Mouse (Mus musculus) embryo, embryonic 10.5 days (tissue): ENCODE results near the gene Trmt61a.
A peak's percentile ranks its signal among the peaks of the same experiment; 100 is the strongest.

Experiments used
- DNase-seq: peaks from one replicate; pipeline ENCODE4 v3.0.0-alpha.2; 2015; ENCODE audit warnings: low spot score

Gene Trmt61a

DNA sequence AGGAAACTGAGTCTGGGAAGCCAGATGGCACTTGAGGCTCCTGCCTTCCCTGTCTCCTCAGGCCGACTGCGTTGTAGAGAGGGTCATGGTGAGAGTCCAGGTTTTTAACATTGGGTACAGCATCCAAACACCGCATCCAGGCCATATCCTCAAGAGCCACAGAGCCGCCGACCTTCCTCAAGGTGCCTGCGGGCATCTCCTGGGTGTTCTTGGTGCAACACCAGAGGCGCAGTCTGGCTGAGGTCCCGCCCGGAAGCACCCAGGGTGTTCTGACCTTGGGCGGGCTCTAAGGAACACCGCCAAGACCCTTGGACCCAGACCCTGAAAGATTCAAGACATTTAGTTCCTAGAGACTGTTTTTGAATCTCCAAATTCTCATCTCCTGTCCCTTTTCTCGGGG is 5.3 kb upstream of the Trmt61a start:
- no peak for DNase-seq

GRCm38 (mm10) chr12:111674850-111675486 is 2.9 kb upstream of the Trmt61a start:
- DNase-seq: no peak

GRCm38 (mm10) chr12:111675797-111676580 is 1.9 kb upstream of the Trmt61a start:
- no peak for DNase-seq

DNA sequence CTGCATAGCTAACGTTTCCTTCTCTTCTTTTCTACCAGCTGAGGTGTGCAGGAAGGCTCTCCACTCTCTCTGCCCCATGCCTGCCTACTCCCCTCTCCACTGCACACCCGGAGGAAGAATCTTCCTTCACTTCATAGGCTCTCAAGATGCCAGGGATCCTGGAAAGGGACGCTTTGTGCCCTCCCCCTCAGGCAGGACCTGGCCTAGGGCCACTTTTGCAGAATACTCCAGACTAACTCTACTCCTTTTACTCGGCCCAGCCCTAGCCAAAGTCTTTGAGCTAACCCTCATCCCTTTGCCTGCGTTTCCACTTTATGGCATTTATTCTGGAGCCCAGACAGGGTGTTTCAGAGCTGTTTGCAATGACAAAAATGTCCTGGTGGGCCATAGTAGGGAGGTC is 484 bp upstream of the Trmt61a start:
- DNase-seq: no peak

DNA sequence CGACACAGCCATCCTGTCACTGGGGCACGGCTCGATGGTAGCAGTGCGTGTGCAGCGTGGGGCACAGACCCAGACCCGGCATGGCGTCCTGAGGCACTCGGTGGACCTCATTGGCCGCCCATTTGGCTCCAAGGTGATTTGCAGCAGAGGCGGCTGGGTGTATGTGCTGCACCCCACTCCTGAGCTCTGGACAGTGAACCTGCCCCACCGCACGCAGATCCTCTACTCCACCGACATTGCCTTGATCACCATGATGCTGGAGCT is 697 bp downstream of the Trmt61a start:
- DNase-seq: no peak

- no peak for DNase-seq
Measured at GRCm38 (mm10) chr12:111678997-111679396, 1.1 kb downstream of the Trmt61a start.

DNA sequence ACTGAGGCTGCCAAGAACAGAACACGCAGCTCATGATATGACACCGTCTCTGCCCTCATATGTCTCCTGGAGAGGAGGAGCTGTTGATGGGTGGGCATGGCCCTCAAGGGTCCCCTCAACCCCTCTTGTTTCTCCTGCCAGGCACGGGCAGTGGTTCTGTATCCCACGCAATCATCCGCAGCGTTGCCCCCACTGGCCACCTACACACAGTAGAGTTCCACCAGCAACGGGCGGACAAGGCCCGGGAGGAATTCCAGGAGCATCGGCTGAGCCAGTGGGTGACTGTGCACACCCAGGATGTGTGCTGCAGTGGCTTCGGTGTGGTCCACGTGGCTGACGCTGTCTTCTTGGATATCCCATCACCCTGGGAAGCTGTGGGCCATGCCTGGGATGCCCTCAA is 2.8 kb downstream of the Trmt61a start:
- DNase-seq: no peak

DNA sequence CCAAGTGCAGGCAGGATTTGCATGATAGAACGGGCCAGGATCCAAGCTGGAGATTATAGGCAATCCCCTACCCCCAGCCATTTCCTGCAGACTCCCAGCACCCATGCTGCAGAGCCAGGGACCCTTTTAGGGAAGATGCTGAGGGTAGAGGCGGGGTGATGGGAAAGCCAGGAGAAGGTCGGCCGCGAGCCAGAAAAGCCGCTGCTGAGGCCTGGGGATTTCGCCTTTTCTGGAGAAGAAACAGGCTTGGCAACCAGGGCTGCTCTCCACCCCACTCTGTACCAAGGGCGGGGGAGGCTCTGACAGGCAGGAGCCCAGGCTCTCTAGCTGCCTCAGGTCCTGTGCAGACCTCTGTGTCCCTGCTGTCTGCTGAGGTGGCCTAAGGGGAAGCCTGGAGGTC is 3.4 kb downstream of the Trmt61a start:
- no peak for DNase-seq

- DNase-seq: no peak
Measured at GRCm38 (mm10) chr12:111682003-111682402, 4.1 kb downstream of the Trmt61a start.

DNA sequence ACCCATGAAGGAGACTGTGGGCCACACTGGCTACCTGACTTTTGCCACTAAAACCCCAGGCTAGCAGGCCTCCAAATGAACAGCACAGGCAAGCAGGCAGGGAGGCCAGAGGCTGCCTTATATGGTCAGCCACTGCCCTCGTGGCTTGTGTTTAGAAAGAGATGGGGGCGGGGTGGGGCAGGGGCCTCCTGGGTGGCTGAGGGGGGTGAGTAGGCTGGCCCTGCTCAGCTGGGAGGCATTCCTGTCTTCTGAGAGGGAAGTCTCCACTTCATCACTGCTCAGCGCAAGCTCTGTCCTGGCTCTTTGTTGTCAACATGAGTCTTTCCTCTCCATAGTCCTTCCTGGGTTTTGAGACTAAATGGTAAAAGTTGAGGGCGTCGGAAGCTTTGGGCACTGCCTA is 4.9 kb downstream of the Trmt61a start:
- DNase-seq: no peak

- DNase-seq: no peak
Measured at GRCm38 (mm10) chr12:111686390-111686789, 8.5 kb downstream of the Trmt61a start.

DNA sequence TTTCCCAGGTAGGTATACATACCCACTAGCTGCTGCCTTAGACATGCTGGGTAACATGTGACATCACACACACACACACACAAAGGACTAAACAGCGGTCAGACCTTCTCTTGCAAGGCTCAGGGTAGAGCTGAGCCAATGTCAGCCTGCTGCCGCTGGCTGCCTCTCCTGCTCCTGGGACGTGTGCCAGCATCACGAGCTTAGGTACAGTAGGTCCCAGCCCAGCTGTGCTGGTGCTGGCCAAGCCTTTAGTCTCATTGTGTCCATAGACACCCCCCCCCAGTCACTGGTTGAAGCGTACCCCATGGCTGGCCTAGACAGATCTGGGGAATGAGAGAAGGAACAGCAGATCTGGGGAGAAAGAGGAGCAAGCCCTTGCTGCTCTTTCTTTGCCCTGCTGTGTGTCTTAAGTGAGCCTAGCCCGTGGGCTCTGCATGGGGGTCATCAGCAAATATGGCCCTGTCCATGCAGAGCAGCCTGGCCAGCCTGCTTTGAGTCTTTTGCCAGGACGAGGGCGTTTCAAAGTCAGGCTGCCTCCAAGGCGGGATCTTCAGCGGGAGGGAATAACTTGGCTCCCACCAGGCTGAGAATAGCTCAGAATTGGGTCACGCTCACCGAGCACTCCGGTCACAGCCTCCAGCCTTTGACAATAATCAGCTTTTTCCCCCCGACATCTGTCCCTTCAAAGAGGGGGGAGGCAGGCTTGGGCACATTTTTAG is 9.6 kb downstream of the Trmt61a start:
- no peak for DNase-seq

DNA sequence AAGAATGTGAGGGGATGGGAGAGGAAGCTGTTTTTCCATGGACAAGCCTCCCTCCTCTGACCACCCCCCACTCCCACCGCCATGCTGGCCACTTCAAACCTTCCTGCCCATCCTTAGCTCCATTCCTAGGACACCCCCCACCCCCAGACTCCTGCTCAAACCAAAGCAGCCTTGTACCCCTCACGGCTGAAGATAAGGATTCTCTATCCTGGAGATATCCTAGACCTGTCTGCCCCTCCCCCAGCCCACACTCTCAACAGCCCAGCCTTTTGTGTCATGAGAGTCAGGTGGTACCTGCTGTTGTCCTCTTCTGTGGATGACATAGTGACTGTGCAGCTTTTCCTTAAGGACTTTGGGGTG is 10.1 kb downstream of the Trmt61a start:
- no peak for DNase-seq

- no peak for DNase-seq
Measured at GRCm38 (mm10) chr12:111689426-111689825, 11.5 kb downstream of the Trmt61a start.

DNA sequence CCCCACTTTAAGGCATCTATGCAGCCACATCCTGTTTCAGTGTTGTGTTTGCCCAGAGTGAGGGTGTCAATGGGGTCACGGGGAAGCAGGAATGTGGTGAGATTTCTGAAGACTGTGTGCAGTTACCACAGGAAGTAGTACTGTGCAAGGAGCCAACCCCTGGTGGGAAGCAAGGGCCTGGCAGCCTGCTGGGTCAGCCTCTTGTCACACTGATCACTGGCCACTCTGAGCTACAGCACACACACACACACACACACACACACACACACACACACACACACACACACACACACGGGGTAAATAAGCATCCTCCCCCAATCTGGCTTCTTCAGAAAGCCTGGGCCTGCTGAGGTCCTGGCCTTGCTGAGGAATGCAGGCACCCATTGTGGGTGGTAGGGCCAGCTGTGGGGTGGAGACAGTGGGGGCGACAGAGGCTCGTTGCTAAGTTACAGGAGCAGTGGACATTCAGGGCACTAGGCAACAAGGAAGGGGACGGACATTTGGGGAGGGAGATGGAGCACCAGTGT is 13.5 kb downstream of the Trmt61a start:
- DNase-seq: peak; percentile 87

DNA sequence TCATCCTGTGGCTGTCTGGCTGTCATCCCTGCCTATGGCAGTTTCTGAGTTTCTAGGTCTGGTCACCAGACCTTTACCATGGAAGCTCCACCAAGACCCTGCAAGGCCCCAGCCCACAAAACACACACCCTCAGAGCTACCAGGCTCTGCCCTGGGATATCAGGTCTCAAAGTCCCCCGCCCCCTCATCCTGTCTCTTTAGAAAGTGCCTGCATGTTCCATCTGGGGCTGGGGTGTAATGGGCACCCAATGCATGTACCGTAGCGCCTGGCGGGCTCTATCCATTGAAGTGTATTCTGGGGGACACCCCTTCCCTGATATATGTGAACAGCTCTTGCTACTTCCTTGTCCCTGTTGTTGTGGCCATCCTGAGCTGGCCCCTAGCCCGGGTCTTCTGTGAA is 15.0 kb downstream of the Trmt61a start:
- no peak for DNase-seq

GRCm38 (mm10) chr12:111693341-111694270 is 15.7 kb downstream of the Trmt61a start:
- DNase-seq: peak; percentile 89

GRCm38 (mm10) chr12:111694271-111694781 is 16.4 kb downstream of the Trmt61a start:
- DNase-seq: peak; percentile 73

DNA sequence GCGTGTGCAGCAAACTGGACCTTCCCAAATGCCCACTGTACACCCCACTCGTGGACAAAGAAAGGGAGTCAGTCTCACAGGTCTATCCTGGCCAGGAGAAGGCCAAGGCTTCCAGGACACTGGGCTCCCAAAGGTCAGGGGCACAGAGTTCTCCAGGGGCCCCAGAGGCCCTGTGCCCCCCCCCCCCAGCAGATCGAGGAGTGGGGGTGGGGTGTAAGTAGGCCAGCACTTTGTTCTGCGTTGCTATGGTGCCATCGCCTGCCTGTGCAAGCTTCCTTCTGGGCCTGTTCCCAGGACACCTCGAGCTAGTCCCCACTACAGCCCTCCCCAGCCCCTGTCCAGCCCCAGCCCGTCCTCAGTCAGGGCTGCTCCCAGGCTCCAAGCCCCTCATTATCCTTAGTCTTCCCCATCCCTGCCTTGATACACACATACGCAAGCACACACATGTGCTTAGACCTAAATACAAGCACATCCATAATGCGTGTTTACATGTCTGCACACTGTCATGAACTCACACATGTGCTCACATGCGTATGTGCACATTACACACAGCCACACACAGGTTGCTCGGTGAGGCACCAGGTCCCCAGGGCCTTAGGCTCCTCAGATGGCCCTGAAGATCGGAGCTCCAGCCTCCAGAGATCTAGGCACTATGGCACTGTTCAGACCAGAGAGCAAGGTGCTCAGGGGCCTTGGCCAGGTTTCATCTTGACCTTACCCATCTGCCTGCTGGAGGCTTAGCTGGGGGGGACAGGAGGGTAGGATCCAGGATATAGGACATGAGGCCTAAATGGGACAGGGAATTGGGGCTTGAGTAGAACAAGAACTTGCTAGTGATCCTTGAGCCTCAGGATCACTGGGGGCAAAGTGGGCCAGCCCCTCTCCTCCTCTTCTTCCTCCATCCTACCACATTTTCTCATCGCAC is 17.2 kb downstream of the Trmt61a start:
- DNase-seq: peak; percentile 75

DNA sequence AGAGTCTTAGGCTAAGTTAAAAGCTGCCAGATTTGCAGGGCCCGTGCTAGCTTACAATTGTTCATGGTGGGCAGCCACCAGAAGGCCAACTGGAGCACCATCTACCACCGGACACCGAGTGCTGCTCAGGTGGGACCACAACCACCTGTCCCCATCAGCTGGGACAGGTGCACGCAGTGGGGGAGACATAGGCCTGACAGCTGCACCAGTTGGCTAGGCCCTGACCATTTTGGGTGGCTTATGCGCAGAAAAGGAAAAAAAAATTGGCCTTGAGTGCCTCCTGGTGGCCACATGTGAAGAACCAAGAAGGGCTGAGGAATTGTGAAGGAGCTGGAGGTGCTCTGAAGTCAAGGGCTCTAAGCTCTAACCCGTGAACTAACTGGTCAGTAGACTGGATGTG is 18.3 kb downstream of the Trmt61a start:
- DNase-seq: peak; percentile 89

- no peak for DNase-seq
Measured at GRCm38 (mm10) chr12:111697708-111698107, 19.8 kb downstream of the Trmt61a start.
